Mouse (Mus musculus): ENCODE data around the gene Cby3.

DNA sequence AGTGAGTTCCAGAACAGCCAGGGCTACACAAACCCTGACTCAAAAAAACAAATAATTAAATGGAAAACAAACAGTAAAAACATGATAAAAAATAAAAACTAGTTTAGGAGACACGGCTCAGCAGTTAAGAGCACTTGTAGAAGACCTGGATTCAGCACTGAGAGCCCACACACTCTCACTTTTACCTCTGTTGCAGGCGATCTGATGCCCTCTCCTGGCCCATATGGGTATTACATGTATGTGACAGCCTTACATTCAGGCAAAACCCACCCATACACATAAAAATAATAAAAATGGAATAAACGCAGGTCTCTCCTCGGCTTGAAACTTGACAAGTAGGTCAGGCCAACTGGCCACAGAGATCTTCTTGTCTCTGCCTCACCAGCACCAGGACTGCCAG is 10.3 kb downstream of the Cby3 start:
- TF ChIP-seq CTCF (IDR thresholded peaks at IDR 0.05; ENCODE audit: borderline replicate concordance, insufficient read depth, low read length), result peak; percentile 61; the same call in 1 of the 2 replicates
- TF ChIP-seq POLR2A (IDR thresholded peaks at IDR 0.05; ENCODE audit: low read depth, low read length), result no peak
